Mouse (Mus musculus): ENCODE measurements around the gene Dna2. TPM values are rescaled to one million over a fixed set of nuclear protein-coding genes. Genes with fewer than 3 reads are reported as not detected.

Dna2 gene
- polyA plus RNA-seq, 1 experiment from 2014 or later = 6.6 TPM

DNA sequence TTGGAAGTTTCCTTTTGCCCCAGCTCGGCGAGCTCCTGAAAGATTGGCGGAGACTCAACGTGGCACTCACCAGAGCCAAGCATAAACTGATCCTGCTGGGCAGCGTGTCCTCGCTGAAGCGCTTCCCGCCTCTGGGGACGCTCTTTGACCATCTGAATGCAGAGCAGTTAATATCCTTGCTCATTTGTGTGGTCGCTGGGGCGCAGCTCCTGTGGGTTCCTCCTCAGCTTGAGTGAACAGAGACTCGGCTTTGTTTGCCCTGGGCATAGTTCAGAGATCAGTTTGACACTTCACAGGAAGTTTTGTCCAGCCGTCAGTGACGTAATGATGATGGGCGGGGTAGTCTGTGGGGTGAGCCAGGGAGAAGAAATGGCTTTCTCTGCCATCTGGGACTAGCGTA is 25.0 kb downstream of the Dna2 start:
- Histone ChIP-seq H3K27ac (ENCODE audit: low read length) (no peak overlapping the region), H3K27me3 (replicated peaks; ENCODE audit: control insufficient read depth, insufficient read depth, low read length) (no peaks in the 10 kb centered on the region), H3K4me2 (ENCODE audit: low read length) (no peak overlapping the region), H3K9ac (replicated peaks; ENCODE audit: low read depth, low read length) (no peak overlapping the region), H3K4me3 (replicated peaks; ENCODE audit: low read length) (no peak overlapping the region), H3K4me1 (replicated peaks; ENCODE audit: control insufficient read depth, insufficient read depth, low read length) (no peaks in the 10 kb centered on the region), H3K36me3 (ENCODE audit: control insufficient read depth, insufficient read depth) (peaks cover 2% of the 10 kb centered on the region), H3K9me3 (ENCODE audit: control insufficient read depth, low read length) (no peaks in the 10 kb centered on the region)
- 60% methylated on average over 16 of the region's 16 CpGs for WGBS
- no peak for ATAC-seq

DNA sequence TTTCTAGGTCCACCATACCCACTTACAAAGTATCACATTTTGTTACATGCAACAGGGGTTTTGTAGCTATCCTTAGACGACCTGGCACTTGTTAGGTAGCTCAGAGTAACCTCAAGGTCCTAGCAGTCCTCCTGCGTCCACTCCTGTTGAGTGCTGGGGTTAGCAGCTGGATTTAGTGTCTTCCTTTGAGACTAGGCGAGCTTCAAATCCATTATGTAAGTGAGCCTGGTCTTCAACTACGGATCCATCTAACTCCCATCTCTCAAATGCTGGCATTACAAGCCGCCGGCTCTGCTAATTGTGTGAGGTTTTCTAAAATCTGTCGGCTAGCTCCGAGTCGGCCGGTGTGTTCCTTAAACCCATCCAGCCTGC is 32.8 kb downstream of the Dna2 start:
- Histone ChIP-seq H3K36me3 (ENCODE audit: control insufficient read depth, insufficient read depth) (peaks cover 4% of the 10 kb centered on the region; the same call in 1 of the 2 replicates), H3K4me2 (ENCODE audit: low read length) (peak overlapping the region; percentile 71), H3K9me3 (ENCODE audit: control insufficient read depth, low read length) (no peaks in the 10 kb centered on the region), H3K4me3 (replicated peaks; ENCODE audit: low read length) (peak overlapping the region; percentile 85), H3K27ac (ENCODE audit: low read length) (peak overlapping the region; percentile 69), H3K4me1 (replicated peaks; ENCODE audit: control insufficient read depth, insufficient read depth, low read length) (peaks cover 12% of the 10 kb centered on the region), H3K9ac (replicated peaks; ENCODE audit: low read depth, low read length) (peak overlapping the region; percentile 98), H3K27me3 (replicated peaks; ENCODE audit: control insufficient read depth, insufficient read depth, low read length) (no peaks in the 10 kb centered on the region)
- no peak for ATAC-seq
- 7% methylated on average over 10 of the region's 10 CpGs for WGBS

DNA sequence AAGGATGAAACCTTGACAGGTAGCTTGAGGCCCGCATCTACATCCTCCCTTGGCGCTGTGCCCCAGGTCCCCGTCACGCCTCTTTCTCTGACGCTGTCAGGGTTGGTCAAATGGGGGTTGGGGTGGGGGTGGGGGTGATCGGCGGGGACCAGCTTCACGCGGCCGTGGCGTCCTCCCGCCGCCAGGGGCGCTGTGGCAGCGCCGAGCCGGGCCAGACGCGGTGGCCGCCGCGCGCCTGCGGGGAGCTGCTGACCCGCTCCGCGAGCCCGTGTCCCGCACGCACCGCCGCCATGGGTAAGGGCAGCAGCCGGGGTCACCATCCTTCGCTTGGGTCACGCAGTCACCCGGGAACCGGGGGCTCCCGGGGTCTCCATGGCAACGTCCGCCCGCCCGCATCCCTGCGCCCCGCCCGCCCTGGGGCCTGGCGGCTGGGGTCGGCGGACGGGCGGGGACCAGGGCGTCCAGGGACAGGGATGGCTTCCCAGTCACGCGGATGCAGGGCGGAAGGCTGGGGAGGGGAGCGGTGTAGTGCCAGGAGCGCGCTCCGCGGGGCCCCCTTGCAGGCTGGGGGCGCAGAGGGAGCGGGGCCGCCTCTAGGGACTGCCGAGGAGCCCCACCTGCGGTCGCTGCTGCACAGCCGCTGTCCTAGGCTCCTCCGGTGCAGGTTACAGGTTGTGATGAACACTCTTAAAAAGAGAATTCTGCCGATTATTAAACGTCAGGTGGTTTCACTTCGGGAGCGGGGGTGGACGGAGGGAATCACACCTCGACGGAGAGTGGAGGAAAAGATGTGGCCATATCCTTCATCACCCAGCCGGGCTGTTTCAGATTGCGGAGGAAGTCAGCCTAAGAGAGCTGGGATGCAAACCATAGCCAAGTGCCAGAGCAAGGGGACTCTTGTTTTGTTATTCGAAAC is 33.5 kb downstream of the Dna2 start, which contains the start of gene Rufy2:
TSS of gene Rufy2 (plus strand) at position 185 of the 916 bp plus-strand sequence.
- Histone ChIP-seq H3K27ac (ENCODE audit: low read length) (peak within 1 kb of the TSS; percentile 84), H3K9ac (replicated peaks; ENCODE audit: low read depth, low read length) (peak within 1 kb of the TSS; percentile 98), H3K4me2 (ENCODE audit: low read length) (peak within 1 kb of the TSS; percentile 71), H3K4me1 (replicated peaks; ENCODE audit: control insufficient read depth, insufficient read depth, low read length) (peaks cover 12% of the 10 kb centered on the region), H3K36me3 (ENCODE audit: control insufficient read depth, insufficient read depth) (peaks cover 4% of the 10 kb centered on the region; the same call in 1 of the 2 replicates), H3K9me3 (ENCODE audit: control insufficient read depth, low read length) (no peaks in the 10 kb centered on the region), H3K27me3 (replicated peaks; ENCODE audit: control insufficient read depth, insufficient read depth, low read length) (no peaks in the 10 kb centered on the region), H3K4me3 (replicated peaks; ENCODE audit: low read length) (peak within 1 kb of the TSS; percentile 85)
- peak; percentile 93 for ATAC-seq
- WGBS = 0% methylated on average over 70 of the region's 77 CpGs

DNA sequence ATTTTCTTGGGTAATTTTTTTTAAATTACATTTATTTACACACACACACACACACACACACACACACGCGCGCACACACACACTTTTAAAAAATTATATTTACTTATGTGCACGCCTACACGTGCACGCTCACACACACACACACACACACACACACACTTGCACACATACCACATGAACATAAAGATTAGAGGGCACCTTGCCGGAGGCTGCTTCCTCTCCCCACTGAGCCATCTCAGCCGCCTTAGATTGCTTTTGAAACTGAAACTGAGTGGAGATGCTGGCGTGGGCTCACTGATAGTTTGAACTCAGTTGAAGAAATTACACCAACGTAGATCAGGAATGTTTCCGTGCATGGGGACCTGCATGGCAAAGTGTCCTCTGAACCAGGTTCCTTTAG is 37.2 kb downstream of the Dna2 start:
- H3K27me3 ChIP-seq (replicated peaks; ENCODE audit: control insufficient read depth, insufficient read depth, low read length) = no peaks in the 10 kb centered on the region
- 95% methylated on average over 11 of the region's 11 CpGs for WGBS
- no peak for ATAC-seq
- peaks cover 12% of the 10 kb centered on the region for H3K4me1 ChIP-seq (replicated peaks; ENCODE audit: control insufficient read depth, insufficient read depth, low read length)
- H3K9ac ChIP-seq (replicated peaks; ENCODE audit: low read depth, low read length) = no peak overlapping the region
- H3K4me3 ChIP-seq (replicated peaks; ENCODE audit: low read length) = no peak overlapping the region
- H3K4me2 ChIP-seq (ENCODE audit: low read length) = no peak overlapping the region
- peaks cover 9% of the 10 kb centered on the region for H3K36me3 ChIP-seq (ENCODE audit: control insufficient read depth, insufficient read depth)
- no peak overlapping the region for H3K27ac ChIP-seq (ENCODE audit: low read length)
- H3K9me3 ChIP-seq (ENCODE audit: control insufficient read depth, low read length) = no peaks in the 10 kb centered on the region

DNA sequence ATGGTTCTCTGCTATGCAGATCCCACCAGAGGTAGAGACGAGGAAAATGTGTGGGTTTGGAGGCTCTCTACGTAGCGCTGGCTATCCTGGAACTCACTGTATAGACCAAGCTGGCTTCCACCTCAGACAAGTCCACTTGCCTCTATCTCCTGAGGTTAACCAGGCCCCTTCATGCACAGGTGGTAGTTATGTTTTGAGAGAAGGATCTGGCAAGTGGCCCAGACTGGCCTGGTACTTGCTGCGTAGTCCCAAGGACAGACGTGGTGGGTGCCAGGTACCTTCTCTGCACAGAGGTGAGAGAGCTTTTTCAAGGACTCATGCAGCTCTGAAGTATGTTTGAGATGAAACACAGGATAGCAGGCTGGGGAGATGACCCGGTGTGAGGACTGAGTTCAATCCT is 37.7 kb downstream of the Dna2 start:
- H3K36me3 ChIP-seq (ENCODE audit: control insufficient read depth, insufficient read depth) = peaks cover 10% of the 10 kb centered on the region
- H3K27ac ChIP-seq (ENCODE audit: low read length) = no peak overlapping the region
- H3K4me1 ChIP-seq (replicated peaks; ENCODE audit: control insufficient read depth, insufficient read depth, low read length) = peaks cover 11% of the 10 kb centered on the region
- H3K27me3 ChIP-seq (replicated peaks; ENCODE audit: control insufficient read depth, insufficient read depth, low read length) = no peaks in the 10 kb centered on the region
- no peak for ATAC-seq
- H3K9ac ChIP-seq (replicated peaks; ENCODE audit: low read depth, low read length) = no peak overlapping the region
- no peak overlapping the region for H3K4me2 ChIP-seq (ENCODE audit: low read length)
- no peaks in the 10 kb centered on the region for H3K9me3 ChIP-seq (ENCODE audit: control insufficient read depth, low read length)
- 91% methylated on average over 6 of the region's 6 CpGs for WGBS
- H3K4me3 ChIP-seq (replicated peaks; ENCODE audit: low read length) = no peak overlapping the region

DNA sequence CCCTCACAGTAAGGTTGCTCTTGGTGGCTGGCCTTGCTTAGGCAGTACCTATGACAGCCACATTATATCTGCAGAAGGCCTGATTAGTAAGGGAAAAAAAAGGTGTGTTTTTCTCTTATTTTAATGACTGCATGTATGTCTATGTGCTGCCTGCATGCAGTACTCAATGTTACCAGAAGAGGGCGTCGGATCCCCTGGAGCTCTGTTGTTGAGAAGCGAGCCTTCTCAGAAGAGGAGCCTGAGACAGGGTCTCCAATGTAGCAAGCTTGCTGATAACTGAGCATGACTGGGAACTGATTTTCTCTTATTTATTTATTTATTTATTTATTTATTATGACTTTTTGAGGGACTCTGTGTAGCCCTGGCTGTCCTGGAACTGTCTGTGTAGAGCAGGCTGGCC is 40.5 kb downstream of the Dna2 start:
- Histone ChIP-seq H3K4me1 (replicated peaks; ENCODE audit: control insufficient read depth, insufficient read depth, low read length) (no peaks in the 10 kb centered on the region), H3K36me3 (ENCODE audit: control insufficient read depth, insufficient read depth) (peaks cover 29% of the 10 kb centered on the region), H3K27ac (ENCODE audit: low read length) (no peak overlapping the region), H3K9ac (replicated peaks; ENCODE audit: low read depth, low read length) (no peak overlapping the region), H3K9me3 (ENCODE audit: control insufficient read depth, low read length) (no peaks in the 10 kb centered on the region), H3K4me2 (ENCODE audit: low read length) (no peak overlapping the region), H3K4me3 (replicated peaks; ENCODE audit: low read length) (no peak overlapping the region), H3K27me3 (replicated peaks; ENCODE audit: control insufficient read depth, insufficient read depth, low read length) (no peaks in the 10 kb centered on the region)
- 20% methylated on average over 3 of the region's 3 CpGs for WGBS
- no peak for ATAC-seq

DNA sequence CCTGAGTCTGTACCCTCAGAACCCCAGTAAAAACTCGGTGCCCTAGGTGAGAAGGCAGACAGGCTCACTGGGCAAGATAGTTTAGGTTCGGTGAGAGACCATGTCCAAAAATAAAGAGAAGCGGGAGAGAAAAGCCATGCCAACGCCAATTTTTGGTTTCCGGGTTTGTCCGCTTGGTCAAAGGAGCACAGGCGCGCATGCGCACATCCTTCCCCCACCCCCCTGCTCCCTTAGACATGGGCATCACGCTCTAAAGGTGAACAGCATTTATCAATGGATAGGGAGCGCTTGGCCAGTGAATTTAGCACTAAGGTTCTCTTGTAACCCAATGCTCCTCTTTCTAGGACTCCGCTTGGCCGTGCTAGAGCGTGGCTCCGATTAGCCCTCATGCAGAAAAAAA is 43.8 kb downstream of the Dna2 start:
- Histone ChIP-seq H3K4me1 (replicated peaks; ENCODE audit: control insufficient read depth, insufficient read depth, low read length) (no peaks in the 10 kb centered on the region), H3K4me2 (ENCODE audit: low read length) (no peak overlapping the region), H3K27ac (ENCODE audit: low read length) (no peak overlapping the region), H3K9ac (replicated peaks; ENCODE audit: low read depth, low read length) (no peak overlapping the region), H3K27me3 (replicated peaks; ENCODE audit: control insufficient read depth, insufficient read depth, low read length) (no peaks in the 10 kb centered on the region), H3K9me3 (ENCODE audit: control insufficient read depth, low read length) (no peaks in the 10 kb centered on the region), H3K4me3 (replicated peaks; ENCODE audit: low read length) (no peak overlapping the region), H3K36me3 (ENCODE audit: control insufficient read depth, insufficient read depth) (peaks cover 39% of the 10 kb centered on the region)
- no peak for ATAC-seq
- WGBS = 94% methylated on average over 15 of the region's 15 CpGs

DNA sequence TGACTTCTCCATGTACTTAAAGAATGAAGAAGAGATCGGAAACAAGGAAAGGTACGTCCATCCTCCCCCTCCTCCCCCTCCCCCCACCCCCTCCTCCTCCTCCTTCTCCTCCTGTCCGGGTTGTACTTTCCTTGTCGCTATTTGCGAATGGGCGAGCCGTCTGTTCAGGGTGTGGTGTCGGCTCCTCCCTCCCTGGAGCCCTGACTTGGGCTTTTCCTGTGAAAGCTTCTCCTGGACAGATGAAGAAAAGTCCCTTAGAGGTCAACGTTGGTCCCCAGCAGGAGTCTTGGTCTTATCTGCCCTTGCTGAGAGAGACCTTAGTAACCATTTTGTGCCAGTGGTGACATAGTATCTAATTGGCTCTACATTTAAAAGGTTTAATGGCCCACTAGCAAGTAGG is 47.2 kb downstream of the Dna2 start:
- Histone ChIP-seq H3K27ac (ENCODE audit: low read length) (no peak overlapping the region), H3K9ac (replicated peaks; ENCODE audit: low read depth, low read length) (no peak overlapping the region), H3K9me3 (ENCODE audit: control insufficient read depth, low read length) (no peaks in the 10 kb centered on the region), H3K4me3 (replicated peaks; ENCODE audit: low read length) (no peak overlapping the region), H3K27me3 (replicated peaks; ENCODE audit: control insufficient read depth, insufficient read depth, low read length) (no peaks in the 10 kb centered on the region), H3K4me2 (ENCODE audit: low read length) (no peak overlapping the region), H3K4me1 (replicated peaks; ENCODE audit: control insufficient read depth, insufficient read depth, low read length) (no peaks in the 10 kb centered on the region), H3K36me3 (ENCODE audit: control insufficient read depth, insufficient read depth) (peaks cover 54% of the 10 kb centered on the region)
- 91% methylated on average over 7 of the region's 9 CpGs for WGBS
- no peak for ATAC-seq

DNA sequence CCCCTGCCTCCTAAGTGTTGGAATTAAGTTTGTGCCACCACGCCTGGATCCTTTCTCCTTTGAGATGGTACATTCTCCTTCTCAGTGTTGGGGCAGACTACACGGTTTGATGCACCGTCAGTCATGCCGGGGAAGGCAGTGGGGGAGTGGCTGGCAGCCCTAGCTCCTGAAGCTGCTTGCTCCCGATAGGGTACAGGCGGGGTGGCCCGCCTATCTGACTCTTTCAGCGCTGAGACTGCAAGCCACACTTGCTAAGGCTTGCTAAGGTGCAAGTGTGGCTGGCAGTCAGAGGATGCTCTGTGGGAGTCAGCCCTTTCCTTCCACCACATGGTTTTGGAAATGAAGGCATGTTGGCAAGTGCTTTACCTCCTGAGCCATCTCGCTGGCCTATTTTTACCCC is 53.8 kb downstream of the Dna2 start:
- Histone ChIP-seq H3K4me3 (replicated peaks; ENCODE audit: low read length) (no peak overlapping the region), H3K36me3 (ENCODE audit: control insufficient read depth, insufficient read depth) (peaks cover 38% of the 10 kb centered on the region)
- WGBS = 73% methylated on average over 9 of the region's 9 CpGs

More for the DNA sequence above, 53.8 kb downstream of the Dna2 start:
- Histone ChIP-seq H3K4me2 (ENCODE audit: low read length) (no peak overlapping the region), H3K9ac (replicated peaks; ENCODE audit: low read depth, low read length) (no peak overlapping the region), H3K27me3 (replicated peaks; ENCODE audit: control insufficient read depth, insufficient read depth, low read length) (no peaks in the 10 kb centered on the region), H3K4me1 (replicated peaks; ENCODE audit: control insufficient read depth, insufficient read depth, low read length) (no peaks in the 10 kb centered on the region), H3K27ac (ENCODE audit: low read length) (no peak overlapping the region), H3K9me3 (ENCODE audit: control insufficient read depth, low read length) (no peaks in the 10 kb centered on the region)
- no peak for ATAC-seq

All from forebrain, embryonic 16.5 days (tissue).